Mouse (Mus musculus) lung, postnatal 0 days (tissue): ENCODE measurements around the gene Neurl4.

Experiments used
- CTCF ChIP-seq: IDR thresholded peaks from 2 replicates; pipeline ENCODE4 v1.5.1; 2016; ENCODE audit warnings: antibody characterized with exemption, mild to moderate bottlenecking
- EP300 ChIP-seq: IDR thresholded peaks from 2 replicates; pipeline ENCODE4 v1.6.1; 2016; ENCODE audit warnings: antibody characterized with exemption, mild to moderate bottlenecking, control low read depth

DNA sequence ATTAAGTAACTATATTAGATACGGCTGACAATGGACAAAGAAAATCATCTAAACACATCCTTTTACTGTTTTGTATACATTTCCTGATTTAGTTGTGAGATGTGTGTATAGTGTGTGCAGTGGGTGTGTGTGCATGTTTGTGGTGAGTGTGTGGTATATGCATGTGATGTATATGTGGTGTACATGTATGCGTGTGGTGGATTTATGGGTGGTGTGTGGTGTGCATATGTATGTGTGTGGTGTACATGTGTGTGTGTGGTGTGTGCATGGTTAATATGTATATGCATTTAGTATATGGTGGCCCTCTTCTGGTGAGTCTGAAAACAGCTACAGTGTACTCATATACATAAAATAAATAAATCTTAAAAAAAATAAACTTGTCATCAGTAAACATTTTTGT lies 26.6 kb downstream of the Neurl4 start:
- TF ChIP-seq CTCF (no peak), EP300 (no peak)
